Mouse (Mus musculus) liver, embryonic 13.5 days (tissue): ENCODE measurements at regions not wholly inside any gene's neighbourhood (a gene's known extent, or its start where the extent isn't known, plus 50 kb on each side); places are given as distances from the start of the nearest gene placed in this dataset.

Source experiments
- ATAC-seq: fragments of 200-750 bp; cut with Nextera tagmentation; 2 replicates; pipeline ENCODE4 v1.8.0; 2017; ENCODE audit warnings: low read depth, mild to moderate bottlenecking, moderate number of reproducible peaks, moderate library complexity
- DNase-seq: peaks from one replicate; pipeline ENCODE4 v3.0.0; 2022
- H3K27ac ChIP-seq: fragments of 300-500 bp; sonication (generic); 2 replicates; pipeline ENCODE4 v1.5.1; 2015; ENCODE audit warnings: moderate library complexity, mild to moderate bottlenecking, inconsistent platforms
- H3K27me3 ChIP-seq: fragments of 300-500 bp; sonication (generic); 2 replicates; pipeline ENCODE4 v1.6.1; 2015; ENCODE audit warnings: mild to moderate bottlenecking, inconsistent platforms
- H3K36me3 ChIP-seq: fragments of 300-500 bp; sonication (generic); 2 replicates; pipeline ENCODE4 v1.6.1; 2015; ENCODE audit warnings: mild to moderate bottlenecking, inconsistent platforms
- H3K4me1 ChIP-seq: fragments of 300-500 bp; sonication (generic); replicated peaks from 2 replicates; pipeline ENCODE4 v1.6.1; 2015; ENCODE audit warnings: inconsistent platforms
- H3K4me2 ChIP-seq: fragments of 300-500 bp; sonication (generic); 2 replicates; pipeline ENCODE4 v1.6.1; 2015; ENCODE audit warnings: inconsistent platforms, mild to moderate bottlenecking, moderate library complexity
- H3K4me3 ChIP-seq: fragments of 300-500 bp; sonication (generic); replicated peaks from 2 replicates; pipeline ENCODE4 v1.5.1; 2015; ENCODE audit warnings: mild to moderate bottlenecking, inconsistent platforms
- H3K9ac ChIP-seq: fragments of 300-500 bp; sonication (generic); 2 replicates; pipeline ENCODE4 v1.6.1; 2015; ENCODE audit warnings: mild to moderate bottlenecking, inconsistent platforms
- H3K9me3 ChIP-seq: fragments of 300-500 bp; sonication (generic); replicated peaks from 2 replicates; pipeline ENCODE4 v1.6.1; 2016; ENCODE audit warnings: inconsistent platforms
- WGBS: fragments of 180-500 bp; shearing (Covaris S2); methylation state at CpG from one replicate; pipeline ENCODE4 v1.1.7; 2015; ENCODE audit not compliant: insufficient replicate concordance; 5-methylcytosine and 5-hydroxymethylcytosine counted together

DNA sequence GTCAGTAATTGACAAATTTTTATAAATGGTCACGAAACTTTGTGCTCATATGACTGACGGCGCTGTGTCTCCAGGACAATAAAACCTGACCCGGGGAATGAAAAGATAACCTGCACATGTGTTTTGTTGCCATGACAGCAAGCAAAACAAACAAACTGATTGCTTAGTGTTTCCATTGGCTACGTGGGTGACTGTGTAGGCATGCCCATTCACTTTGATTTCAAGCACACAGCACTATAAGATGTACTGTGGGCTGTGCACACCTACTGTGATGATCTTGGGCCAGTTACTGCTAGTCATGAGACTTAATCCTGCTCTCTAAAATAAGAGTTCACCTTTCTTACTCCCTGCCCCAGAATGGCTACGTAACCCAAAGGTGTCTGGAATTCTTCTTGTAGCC is 225.4 kb downstream of the Rnf144b start:
- Histone ChIP-seq H3K9ac (no peak overlapping the region), H3K4me1 (no peaks in the 10 kb centered on the region), H3K27ac (no peak overlapping the region), H3K4me2 (no peak overlapping the region), H3K36me3 (no peaks in the 10 kb centered on the region), H3K4me3 (no peak overlapping the region), H3K9me3 (no peaks in the 10 kb centered on the region), H3K27me3 (no peaks in the 10 kb centered on the region)
- ATAC-seq: no peak
- no peak for DNase-seq
- 60% methylated on average over 6 of the region's 6 CpGs for WGBS

DNA sequence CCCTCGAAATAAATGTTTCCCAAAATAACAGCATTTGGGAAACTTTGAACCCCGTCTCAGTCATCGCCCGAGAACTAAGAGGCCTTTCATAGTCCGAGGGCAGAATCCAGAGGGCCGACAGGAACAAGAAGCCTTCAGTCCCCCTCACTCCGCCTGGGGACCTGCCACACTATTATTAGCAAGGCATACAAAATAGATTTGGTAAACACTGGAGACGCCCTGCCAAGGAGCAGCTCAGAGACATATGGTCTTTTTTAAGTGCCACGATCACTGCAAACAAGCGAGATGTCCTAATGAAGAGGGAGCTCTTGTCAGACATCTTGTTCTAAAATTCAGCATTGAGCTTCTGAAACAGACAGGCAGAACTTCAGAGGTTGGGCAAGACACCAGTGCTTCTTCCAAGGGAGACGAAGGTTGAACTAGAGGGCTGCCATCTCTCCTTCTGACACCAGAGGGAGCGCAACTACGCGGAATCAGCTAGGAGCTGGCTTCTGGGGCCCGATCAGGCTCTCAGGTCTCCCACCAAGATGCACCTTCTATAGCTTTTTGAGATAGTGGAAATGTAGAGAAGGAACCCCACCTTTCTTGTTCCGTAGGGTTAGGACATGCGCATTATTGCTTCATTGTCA is 226.2 kb downstream of the Rnf144b start:
- H3K9ac ChIP-seq: no peak overlapping the region
- WGBS: 45% methylated on average over 17 of the region's 17 CpGs
- H3K27ac ChIP-seq: no peak overlapping the region
- no peaks in the 10 kb centered on the region for H3K36me3 ChIP-seq
- DNase-seq (no peak), ATAC-seq (no peak)
- no peak overlapping the region for H3K4me2 ChIP-seq
- H3K4me1 ChIP-seq: no peaks in the 10 kb centered on the region
- no peaks in the 10 kb centered on the region for H3K9me3 ChIP-seq
- no peaks in the 10 kb centered on the region for H3K27me3 ChIP-seq
- H3K4me3 ChIP-seq: no peak overlapping the region

DNA sequence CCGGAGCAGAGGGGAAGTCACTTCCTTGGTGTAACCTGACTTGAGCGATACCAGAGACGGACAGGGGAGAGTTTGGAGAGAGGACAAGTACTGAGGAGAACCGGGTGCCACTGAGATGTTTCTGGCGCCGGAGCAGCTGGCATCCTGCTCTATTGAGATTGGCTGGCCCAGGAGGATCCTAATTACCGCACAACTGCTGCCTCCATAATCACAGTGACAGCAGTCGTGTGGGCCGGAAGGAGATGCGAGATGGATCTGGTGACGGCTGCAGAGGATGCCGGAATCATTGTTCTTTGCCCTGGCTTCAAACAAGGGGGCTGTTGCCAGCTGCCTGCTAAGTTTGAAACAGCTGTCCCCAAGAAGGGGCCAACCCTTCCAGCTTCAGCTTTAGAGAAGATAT is 232.0 kb downstream of the Rnf144b start:
- Histone ChIP-seq H3K9me3 (no peaks in the 10 kb centered on the region), H3K27me3 (no peaks in the 10 kb centered on the region), H3K36me3 (no peaks in the 10 kb centered on the region), H3K27ac (no peak overlapping the region), H3K9ac (no peak overlapping the region), H3K4me1 (no peaks in the 10 kb centered on the region), H3K4me3 (no peak overlapping the region), H3K4me2 (no peak overlapping the region)
- no peak for ATAC-seq
- 83% methylated on average over 12 of the region's 12 CpGs for WGBS
- DNase-seq: no peak

DNA sequence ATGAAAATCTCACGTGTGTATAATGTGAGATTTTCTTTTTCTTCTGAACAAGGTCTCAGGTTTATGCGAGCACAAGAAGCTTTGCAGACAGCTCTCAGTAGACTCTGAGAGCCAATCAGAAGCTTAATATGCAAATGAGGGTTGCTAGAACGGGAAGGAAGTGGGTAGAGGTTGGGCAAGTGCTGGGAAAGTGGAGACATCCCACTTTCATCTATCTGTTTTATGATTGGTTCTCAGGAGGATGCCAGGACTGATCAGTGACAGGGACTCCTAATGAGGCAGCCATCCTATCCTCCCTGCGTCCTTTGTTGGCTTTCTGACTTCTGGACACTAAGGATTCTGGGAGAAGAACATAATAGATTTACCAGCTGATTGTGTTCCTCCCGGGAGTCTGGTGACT is 232.7 kb downstream of the Rnf144b start:
- H3K9me3 ChIP-seq: no peaks in the 10 kb centered on the region
- H3K9ac ChIP-seq: no peak overlapping the region
- ATAC-seq (no peak), DNase-seq (no peak)
- no peak overlapping the region for H3K4me3 ChIP-seq
- H3K27ac ChIP-seq: no peak overlapping the region
- no peaks in the 10 kb centered on the region for H3K4me1 ChIP-seq
- H3K27me3 ChIP-seq: no peaks in the 10 kb centered on the region
- 41% methylated on average over 5 of the region's 5 CpGs for WGBS
- no peaks in the 10 kb centered on the region for H3K36me3 ChIP-seq
- no peak overlapping the region for H3K4me2 ChIP-seq

DNA sequence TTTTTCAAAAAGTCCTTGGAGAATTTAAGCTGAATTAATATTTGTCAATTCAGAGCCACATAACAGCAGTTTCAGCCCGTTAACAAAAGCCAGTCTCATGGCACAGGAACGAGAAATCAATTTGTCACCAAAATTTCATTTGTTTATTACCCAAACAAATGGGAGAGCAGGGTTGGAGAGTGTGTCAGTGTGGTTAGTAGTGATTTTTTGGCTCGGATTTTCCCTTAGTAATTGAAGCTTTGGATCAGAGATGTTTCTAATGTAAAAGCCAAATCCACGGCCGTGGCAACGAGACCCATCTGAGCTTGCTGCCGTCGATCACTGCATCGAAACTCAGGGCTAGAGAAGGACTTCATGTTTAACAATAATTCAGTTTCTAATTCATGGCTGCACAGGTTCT is 236.5 kb downstream of the Rnf144b start:
- no peaks in the 10 kb centered on the region for H3K36me3 ChIP-seq
- H3K9ac ChIP-seq: no peak overlapping the region
- H3K4me1 ChIP-seq: no peaks in the 10 kb centered on the region
- 76% methylated on average over 9 of the region's 9 CpGs for WGBS
- H3K27ac ChIP-seq: no peak overlapping the region
- H3K9me3 ChIP-seq: no peaks in the 10 kb centered on the region
- DNase-seq (no peak), ATAC-seq (no peak)
- no peaks in the 10 kb centered on the region for H3K27me3 ChIP-seq
- H3K4me2 ChIP-seq: no peak overlapping the region
- no peak overlapping the region for H3K4me3 ChIP-seq

DNA sequence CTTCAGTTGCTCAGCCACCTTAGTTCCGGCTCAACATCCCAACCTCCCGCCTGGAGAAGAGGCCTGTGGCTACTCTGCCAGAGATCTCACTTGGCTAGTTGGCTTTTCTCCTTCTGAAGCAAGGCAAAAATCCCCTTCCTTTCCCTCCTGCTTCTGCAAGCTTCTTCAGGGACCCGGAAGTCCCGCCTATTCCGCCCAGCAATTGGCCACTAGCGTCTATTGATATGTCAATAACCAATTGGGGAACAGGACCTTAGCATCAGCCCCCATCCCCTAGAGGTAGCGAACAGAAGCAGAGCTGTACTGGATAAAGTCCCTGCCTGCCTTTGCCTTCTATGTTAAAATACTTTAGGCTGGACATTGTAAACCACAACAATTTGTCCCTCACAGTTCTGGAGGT is 243.3 kb downstream of the Rnf144b start:
- ATAC-seq (no peak), DNase-seq (no peak)
- Histone ChIP-seq H3K9ac (no peak overlapping the region), H3K36me3 (no peaks in the 10 kb centered on the region), H3K4me1 (no peaks in the 10 kb centered on the region), H3K27ac (no peak overlapping the region), H3K4me3 (no peak overlapping the region), H3K9me3 (no peaks in the 10 kb centered on the region), H3K27me3 (no peaks in the 10 kb centered on the region), H3K4me2 (no peak overlapping the region)
- WGBS: 65% methylated on average over 7 of the region's 7 CpGs

DNA sequence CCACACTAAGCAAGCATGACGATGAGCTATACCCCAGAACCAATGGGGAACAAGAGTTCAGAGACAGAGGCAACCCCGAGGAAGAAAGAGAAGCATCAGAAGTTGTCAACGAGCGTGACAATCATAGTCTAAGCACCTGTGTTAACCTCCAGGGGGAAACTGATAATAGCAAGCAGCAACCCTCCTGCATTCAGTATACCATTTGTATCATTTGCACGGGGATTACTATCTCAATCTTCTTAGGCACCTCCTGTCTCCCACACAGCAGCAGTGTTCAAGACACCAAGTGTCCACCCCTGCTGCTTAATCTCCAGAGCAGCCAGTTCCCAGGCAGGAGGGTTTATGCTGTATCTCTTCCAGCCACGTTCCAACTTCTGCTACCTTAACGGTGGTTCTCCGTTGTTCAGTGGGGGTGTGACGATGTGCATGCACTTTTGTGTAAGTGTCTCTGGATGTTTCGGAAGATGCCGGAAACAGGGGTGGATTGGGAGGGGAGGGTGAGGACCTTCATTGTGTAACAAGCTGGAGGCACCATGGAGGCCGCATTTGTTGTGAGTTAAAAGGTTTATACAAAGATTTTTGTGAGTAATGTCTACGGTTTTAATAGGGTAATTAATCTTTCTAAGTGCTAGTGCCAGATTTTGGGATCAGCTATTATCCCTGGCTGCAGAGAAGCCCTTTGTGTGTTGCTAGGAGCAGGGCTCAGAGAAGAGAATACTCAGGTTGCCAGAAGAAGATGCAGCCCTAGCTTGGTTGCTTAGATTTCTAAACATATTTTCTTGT is 245.8 kb downstream of the Rnf144b start:
- no peak overlapping the region for H3K4me3 ChIP-seq
- no peak overlapping the region for H3K9ac ChIP-seq
- H3K4me1 ChIP-seq: no peaks in the 10 kb centered on the region
- ATAC-seq (no peak), DNase-seq (no peak)
- no peaks in the 10 kb centered on the region for H3K9me3 ChIP-seq
- H3K36me3 ChIP-seq: no peaks in the 10 kb centered on the region
- WGBS: 60% methylated on average over 13 of the region's 13 CpGs
- no peak overlapping the region for H3K27ac ChIP-seq
- H3K27me3 ChIP-seq: no peaks in the 10 kb centered on the region
- H3K4me2 ChIP-seq: no peak overlapping the region

DNA sequence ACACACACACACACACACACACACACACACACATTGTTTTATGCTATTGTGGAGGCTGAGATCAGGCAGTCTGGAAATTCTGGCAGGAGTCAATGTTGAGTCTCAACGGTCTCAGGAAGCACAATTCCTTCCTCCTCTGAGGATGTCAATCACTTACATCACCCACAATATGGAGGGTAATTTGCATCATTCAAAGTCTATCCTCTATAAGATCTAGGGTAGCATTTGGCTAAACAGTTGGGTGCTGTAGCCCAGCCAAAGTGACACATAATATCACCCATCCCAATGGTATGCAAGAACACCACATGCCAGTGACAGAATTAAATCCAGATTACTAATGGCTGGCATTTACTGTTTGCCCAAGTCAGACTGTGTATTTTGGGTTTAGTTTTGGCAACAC is 252.1 kb downstream of the Rnf144b start:
- ATAC-seq (no peak), DNase-seq (no peak)
- H3K9me3 ChIP-seq: no peaks in the 10 kb centered on the region
- no peak overlapping the region for H3K27ac ChIP-seq
- H3K4me2 ChIP-seq: no peak overlapping the region
- no peaks in the 10 kb centered on the region for H3K27me3 ChIP-seq
- H3K9ac ChIP-seq: no peak overlapping the region
- no peaks in the 10 kb centered on the region for H3K4me1 ChIP-seq
- no peaks in the 10 kb centered on the region for H3K36me3 ChIP-seq
- no peak overlapping the region for H3K4me3 ChIP-seq
- WGBS: 38% methylated on average over 1 of the region's 1 CpGs

DNA sequence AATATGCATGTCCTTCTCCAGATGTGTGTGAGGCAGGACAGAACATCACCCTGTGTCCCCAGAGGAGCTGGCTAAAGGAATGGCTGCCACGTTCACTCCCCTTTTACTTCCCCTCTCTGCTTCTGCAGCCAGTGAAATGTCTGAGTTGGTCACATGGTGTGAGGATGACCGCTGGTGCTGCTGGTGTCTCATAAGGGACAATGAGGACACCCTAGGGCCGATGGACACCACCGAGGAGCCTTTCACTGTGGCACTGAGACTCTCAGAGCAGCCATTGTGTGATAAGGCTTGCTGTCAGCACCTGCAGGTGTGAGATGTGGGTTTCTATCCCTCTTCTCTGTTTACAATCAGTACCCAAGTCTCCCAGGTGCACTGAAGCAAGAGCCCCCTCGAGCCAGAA is 268.6 kb downstream of the Rnf144b start:
- 35% methylated on average over 5 of the region's 5 CpGs for WGBS

DNA sequence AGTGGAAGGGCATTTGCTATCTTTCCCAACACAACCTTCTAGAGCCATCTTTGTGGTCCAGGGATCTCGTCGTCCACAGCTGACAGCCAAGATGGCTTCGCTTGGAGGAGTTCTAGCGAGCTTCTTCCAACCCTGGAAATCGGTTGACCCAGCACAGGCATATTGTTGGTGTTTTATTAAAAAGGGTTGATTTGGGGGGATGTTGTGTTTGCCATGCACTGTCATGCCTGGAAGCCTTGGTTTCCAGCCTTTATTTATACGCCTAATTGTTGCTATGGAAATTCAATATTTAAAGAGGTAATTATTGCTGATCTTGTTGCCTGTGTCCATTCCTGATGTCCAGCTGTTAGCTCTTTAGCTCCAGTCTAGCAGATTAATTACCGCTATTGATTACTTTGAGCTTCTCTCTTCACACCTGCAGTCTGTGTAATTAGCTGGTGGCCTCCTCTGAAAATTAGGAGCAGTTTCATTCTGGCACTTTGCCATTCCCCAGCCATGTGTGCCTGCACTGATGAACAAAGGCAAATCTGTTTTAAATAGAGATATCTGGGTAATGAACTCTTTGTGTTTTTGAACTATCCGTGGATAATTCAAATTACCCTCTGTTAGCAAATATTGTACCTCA is 275.4 kb downstream of the Rnf144b start:
- Histone ChIP-seq H3K4me2 (no peak overlapping the region), H3K9ac (no peak overlapping the region), H3K9me3 (no peaks in the 10 kb centered on the region), H3K4me3 (no peak overlapping the region), H3K27me3 (no peaks in the 10 kb centered on the region), H3K4me1 (no peaks in the 10 kb centered on the region), H3K27ac (no peak overlapping the region), H3K36me3 (no peaks in the 10 kb centered on the region)
- DNase-seq (no peak), ATAC-seq (no peak)
- WGBS: 65% methylated on average over 8 of the region's 8 CpGs

More for the DNA sequence above, 268.6 kb downstream of the Rnf144b start:
- Histone ChIP-seq H3K4me3 (no peak overlapping the region), H3K27ac (no peak overlapping the region), H3K4me2 (no peak overlapping the region), H3K9me3 (no peaks in the 10 kb centered on the region), H3K27me3 (no peaks in the 10 kb centered on the region), H3K4me1 (no peaks in the 10 kb centered on the region), H3K9ac (no peak overlapping the region), H3K36me3 (no peaks in the 10 kb centered on the region)
- ATAC-seq (no peak), DNase-seq (no peak)

DNA sequence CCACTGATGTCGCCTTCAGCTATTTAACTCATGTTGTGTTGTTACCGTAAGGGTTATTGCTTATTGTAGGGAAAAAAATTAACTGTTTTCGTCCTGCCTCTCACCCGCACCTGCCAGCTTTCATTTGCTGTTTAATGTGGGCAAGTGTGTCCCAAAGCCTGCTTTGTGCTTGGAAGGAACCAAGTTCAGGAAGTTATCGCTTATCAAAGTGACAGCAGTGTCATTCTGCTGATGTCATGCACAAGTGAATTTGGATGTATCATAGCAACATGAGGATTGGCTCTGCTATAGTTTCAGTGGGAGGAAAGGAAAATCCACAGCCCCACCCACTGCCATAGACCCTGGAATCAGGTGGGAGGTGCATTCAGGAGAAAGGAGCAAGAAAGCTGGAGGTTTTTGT is 276.5 kb downstream of the Rnf144b start:
- ATAC-seq: no peak
- 62% methylated on average over 5 of the region's 5 CpGs for WGBS

DNA sequence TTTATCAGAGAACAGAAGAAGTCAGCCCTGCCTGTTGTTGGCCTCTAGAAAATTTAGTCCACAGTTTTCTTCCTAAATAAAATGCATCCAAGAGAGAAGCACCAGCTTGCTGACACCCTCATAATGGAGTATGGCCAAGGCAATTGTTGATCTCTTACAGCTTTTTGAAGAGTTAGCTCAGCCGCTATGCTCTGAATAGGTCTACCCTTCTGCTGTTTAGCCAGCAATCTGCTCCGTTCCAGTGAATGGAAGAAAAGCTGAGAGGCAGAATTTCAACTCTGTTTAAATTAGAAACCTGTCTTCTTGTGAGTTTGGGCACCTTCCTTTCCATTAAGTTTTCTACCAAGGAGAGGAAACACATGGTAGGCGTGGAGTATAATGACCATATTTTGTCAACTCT is 290.8 kb downstream of the Rnf144b start:
- Histone ChIP-seq H3K36me3 (no peaks in the 10 kb centered on the region), H3K4me3 (no peak overlapping the region), H3K27ac (no peak overlapping the region), H3K27me3 (no peaks in the 10 kb centered on the region), H3K4me2 (no peak overlapping the region), H3K9ac (no peak overlapping the region), H3K9me3 (no peaks in the 10 kb centered on the region), H3K4me1 (no peaks in the 10 kb centered on the region)
- 66% methylated on average over 3 of the region's 3 CpGs for WGBS
- no peak for ATAC-seq
- no peak for DNase-seq

More for the DNA sequence above, 276.5 kb downstream of the Rnf144b start:
- H3K4me1 ChIP-seq: no peaks in the 10 kb centered on the region
- DNase-seq: no peak
- no peak overlapping the region for H3K27ac ChIP-seq
- no peak overlapping the region for H3K9ac ChIP-seq
- H3K36me3 ChIP-seq: no peaks in the 10 kb centered on the region
- H3K27me3 ChIP-seq: no peaks in the 10 kb centered on the region
- H3K9me3 ChIP-seq: no peaks in the 10 kb centered on the region
- H3K4me2 ChIP-seq: no peak overlapping the region
- H3K4me3 ChIP-seq: no peak overlapping the region
